Mouse (Mus musculus) kidney, adult 2 months (tissue): ENCODE results near the gene Uggt2.

ENCODE experiments used
- CTCF ChIP-seq: fragments of 200-500 bp; conservative IDR thresholded peaks from 2 replicates; pipeline ENCODE4 v1.5.1; 2011; ENCODE audit warnings: low read depth, mild to moderate bottlenecking, control low read depth, low read length, moderate library complexity, mixed read lengths; ENCODE audit not compliant: insufficient read depth, insufficient read length
- POLR2A ChIP-seq: fragments of 200-500 bp; IDR thresholded peaks from one replicate; pipeline ENCODE4 v1.6.1; 2011; ENCODE audit warnings: low read depth, low read length, control low read depth

DNA sequence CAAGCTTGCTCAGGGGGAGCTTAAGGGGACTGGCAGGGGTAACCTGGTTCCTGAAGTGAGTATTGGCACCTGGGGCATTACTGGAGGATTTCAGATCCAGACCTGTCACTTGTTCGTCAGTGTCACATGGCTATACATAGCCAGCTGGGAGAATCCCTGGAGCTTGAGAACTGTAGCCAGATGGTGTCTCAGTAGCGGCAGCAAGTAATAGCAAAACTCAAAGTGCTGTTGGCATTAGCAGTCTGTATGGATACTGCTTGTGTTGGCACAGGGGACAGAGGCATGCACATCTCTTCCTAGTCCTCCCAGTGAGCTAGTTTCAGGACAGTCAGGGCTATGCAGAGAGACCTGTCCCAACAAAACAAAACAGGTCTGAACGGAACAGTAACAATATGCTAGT, 141.2 kb downstream of the Uggt2 start:
- no peak for TF ChIP-seq CTCF
- no peak for TF ChIP-seq POLR2A
